Mouse (Mus musculus) kidney, embryonic 14.5 days (tissue): ENCODE data around the gene Pim2. TPM values are rescaled to one million over a fixed set of nuclear protein-coding genes. Genes with fewer than 3 reads are reported as not detected.

Source experiments
- ATAC-seq: fragments of 200-750 bp; cut with Nextera tagmentation; 2 replicates; pipeline ENCODE4 v1.8.0; 2017; ENCODE audit warnings: moderate number of reproducible peaks, mild to moderate bottlenecking, moderate TSS enrichment, moderate library complexity; ENCODE audit not compliant: low FRiP score, low TSS enrichment
- H3K27ac ChIP-seq: fragments of 300-500 bp; sonication (generic); 2 replicates; pipeline ENCODE4 v1.5.1; 2014; ENCODE audit warnings: low read depth, mild to moderate bottlenecking, low read length, moderate library complexity, mixed read lengths
- H3K27me3 ChIP-seq: fragments of 300-500 bp; sonication (generic); 2 replicates; pipeline ENCODE4 v1.6.1; 2014; ENCODE audit warnings: mild to moderate bottlenecking, low read length; ENCODE audit not compliant: control insufficient read depth, insufficient read depth
- H3K36me3 ChIP-seq: fragments of 300-500 bp; sonication (generic); 2 replicates; pipeline ENCODE4 v1.6.1; 2014; ENCODE audit warnings: low read length, mixed read lengths; ENCODE audit not compliant: control insufficient read depth, insufficient read depth
- H3K4me1 ChIP-seq: fragments of 300-500 bp; sonication (generic); 2 replicates; pipeline ENCODE4 v1.6.1; 2014; ENCODE audit warnings: low read length, mixed read lengths; ENCODE audit not compliant: control insufficient read depth, insufficient read depth
- H3K4me2 ChIP-seq: fragments of 300-500 bp; sonication (generic); replicated peaks from 2 replicates; pipeline ENCODE4 v1.6.1; 2014; ENCODE audit warnings: low read depth, mild to moderate bottlenecking, low read length
- H3K4me3 ChIP-seq: fragments of 300-500 bp; sonication (generic); 2 replicates; pipeline ENCODE4 v1.5.1; 2014; ENCODE audit warnings: mild to moderate bottlenecking, low read length
- H3K9ac ChIP-seq: fragments of 300-500 bp; sonication (generic); 2 replicates; pipeline ENCODE4 v1.6.1; 2014; ENCODE audit warnings: low read depth, mild to moderate bottlenecking, low read length, moderate library complexity
- H3K9me3 ChIP-seq: fragments of 300-500 bp; sonication (generic); 2 replicates; pipeline ENCODE4 v1.6.1; 2016; ENCODE audit warnings: low read length; ENCODE audit not compliant: control insufficient read depth
- WGBS: fragments of 180-500 bp; shearing (Covaris S2); extraction: QIAGEN DNeasy Blood & Tissue Kit; methylation state at CpG from one replicate; pipeline ENCODE4 v1.1.7; 2014; 5-methylcytosine and 5-hydroxymethylcytosine counted together
- polyA plus RNA-seq: library from polyadenylated mRNA; unstranded; fragments of >200 nt; fragmentation: Nextera tagmentation; extraction: Ambion mirVana; gene quantifications from 2 replicates; pipeline ENCODE4 v1.2.1, GENCODE M21; 2014

Pim2 gene
- polyA plus RNA-seq, 1 experiment from 2014 or later, result 8.1 TPM

DNA sequence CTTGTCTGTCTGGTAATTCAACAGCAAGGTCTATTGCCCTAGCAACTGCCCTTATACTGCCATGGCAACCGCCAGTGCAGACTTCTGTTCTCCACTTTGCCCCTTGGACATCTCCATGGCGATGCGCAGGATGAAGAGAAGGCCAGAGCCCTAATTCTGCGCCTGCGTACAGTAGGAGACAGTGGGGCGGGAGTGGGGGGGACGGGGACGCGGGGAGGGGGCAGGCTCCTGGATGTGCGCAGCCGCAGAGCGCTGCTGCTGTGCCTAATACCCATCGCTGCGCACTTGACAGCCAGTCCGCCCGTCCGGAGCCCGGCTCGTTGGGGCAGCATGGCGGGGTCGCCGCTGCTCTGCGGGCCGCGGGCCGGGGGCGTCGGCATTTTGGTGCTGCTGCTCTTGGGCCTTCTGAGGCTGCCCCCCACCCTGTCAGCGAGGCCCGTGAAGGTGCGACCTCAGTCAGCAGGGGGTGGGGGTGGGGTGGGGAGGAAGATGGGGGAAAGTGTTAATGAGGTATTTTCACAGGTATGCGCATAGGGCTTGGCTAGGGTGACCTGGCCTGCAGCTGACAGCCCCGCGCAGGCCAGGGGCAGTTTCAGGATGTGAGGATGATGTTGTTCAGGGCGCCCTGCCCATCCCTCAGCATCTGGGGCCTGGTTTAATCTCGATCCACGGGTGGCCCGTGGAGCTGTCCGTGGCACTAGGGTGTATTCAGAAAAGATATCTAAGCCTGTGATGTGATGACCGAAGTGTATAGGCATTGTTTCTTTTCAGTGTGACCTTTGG, 41.7 kb downstream of the Pim2 start, which contains the start of gene Pcsk1n:
Gene Pcsk1n, plus strand, starts transcription at position 222 of the 783 bp plus-strand sequence.
- Histone ChIP-seq H3K27me3 (peaks cover 35% of the 10 kb centered on the region), H3K4me2 (peak within 1 kb of the TSS; percentile 29), H3K9me3 (no peaks in the 10 kb centered on the region), H3K27ac (no peak within 1 kb of the TSS), H3K4me3 (peak within 1 kb of the TSS; percentile 17), H3K36me3 (no peaks in the 10 kb centered on the region), H3K4me1 (no peaks in the 10 kb centered on the region), H3K9ac (no peak within 1 kb of the TSS)
- WGBS, result 20% methylated on average over 40 of the region's 40 CpGs
- peak; percentile 62 for ATAC-seq

DNA sequence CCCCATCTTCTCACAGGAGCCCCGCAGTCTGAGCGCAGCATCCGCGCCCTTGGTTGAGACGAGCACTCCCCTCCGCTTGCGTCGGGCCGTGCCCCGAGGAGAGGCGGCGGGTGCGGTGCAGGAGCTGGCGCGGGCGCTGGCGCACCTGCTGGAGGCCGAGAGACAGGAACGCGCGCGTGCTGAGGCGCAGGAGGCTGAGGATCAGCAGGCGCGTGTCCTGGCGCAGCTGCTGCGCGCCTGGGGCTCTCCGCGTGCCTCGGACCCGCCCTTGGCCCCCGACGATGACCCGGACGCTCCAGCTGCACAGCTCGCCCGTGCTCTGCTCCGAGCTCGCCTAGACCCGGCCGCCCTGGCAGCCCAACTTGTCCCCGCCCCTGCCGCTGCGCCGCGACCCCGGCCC, 44.0 kb downstream of the Pim2 start:
- Histone ChIP-seq H3K27me3 (peaks cover 43% of the 10 kb centered on the region), H3K36me3 (no peaks in the 10 kb centered on the region), H3K9me3 (no peaks in the 10 kb centered on the region), H3K4me1 (no peaks in the 10 kb centered on the region), H3K27ac (no peak overlapping the region), H3K4me2 (peak overlapping the region; percentile 32), H3K4me3 (peak overlapping the region; percentile 21), H3K9ac (no peak overlapping the region; the same call in 1 of the 2 replicates)
- WGBS, result 30% methylated on average over 48 of the region's 48 CpGs
- 0 out of 2 replicates have a peak, but pooled peaks have one; percentile 33 for ATAC-seq

DNA sequence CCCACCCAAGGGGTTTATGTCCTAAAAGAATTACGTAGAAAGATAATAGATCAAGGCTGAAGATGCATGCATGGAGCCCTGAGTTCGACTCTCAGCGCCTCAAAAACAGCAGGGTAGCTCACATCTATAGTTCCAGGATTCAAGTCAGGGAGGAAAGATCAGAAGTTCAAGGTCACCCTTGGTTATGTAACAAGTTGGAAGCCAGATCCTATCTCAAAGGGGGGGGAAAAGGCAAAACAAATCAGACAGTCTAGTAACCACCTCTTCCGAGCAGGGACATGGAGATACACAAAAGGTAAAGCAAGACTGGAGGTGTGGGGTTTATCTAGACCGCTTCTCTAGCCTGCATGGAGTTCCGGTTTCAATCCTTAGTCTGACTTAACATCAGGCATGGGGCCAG, 48.2 kb downstream of the Pim2 start:
- Histone ChIP-seq H3K4me1 (no peaks in the 10 kb centered on the region), H3K27me3 (peaks cover 28% of the 10 kb centered on the region), H3K27ac (no peak overlapping the region), H3K9ac (no peak overlapping the region), H3K4me2 (no peak overlapping the region), H3K36me3 (peaks cover 3% of the 10 kb centered on the region; the same call in 1 of the 2 replicates), H3K9me3 (no peaks in the 10 kb centered on the region), H3K4me3 (no peak overlapping the region)
- WGBS, result 75% methylated on average over 6 of the region's 6 CpGs
- ATAC-seq, result no peak

DNA sequence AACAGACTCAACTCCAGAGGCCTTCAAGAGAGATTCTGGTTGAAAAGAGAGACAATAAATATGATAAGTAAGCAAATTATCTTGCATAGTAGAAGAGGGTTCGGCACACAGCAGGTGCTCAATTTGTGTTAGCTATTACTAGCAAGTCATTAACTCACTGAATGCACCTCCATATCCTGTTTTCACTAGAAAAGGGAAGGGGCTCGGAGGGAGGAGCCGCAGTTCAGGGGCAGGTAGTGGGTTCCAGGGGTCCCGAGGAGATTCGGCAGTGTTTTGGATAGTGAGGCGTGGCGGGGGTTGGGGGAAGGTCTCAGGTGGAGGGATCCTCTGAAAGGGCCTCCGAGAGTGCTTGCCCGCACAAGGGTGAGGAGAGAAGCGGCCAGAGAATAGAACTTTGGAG, 49.1 kb downstream of the Pim2 start:
- H3K27ac ChIP-seq, result no peak overlapping the region
- no peak for ATAC-seq
- H3K9me3 ChIP-seq, result no peaks in the 10 kb centered on the region
- H3K4me3 ChIP-seq, result no peak overlapping the region
- H3K4me2 ChIP-seq, result no peak overlapping the region
- no peaks in the 10 kb centered on the region for H3K4me1 ChIP-seq
- no peak overlapping the region for H3K9ac ChIP-seq
- H3K27me3 ChIP-seq, result peaks cover 21% of the 10 kb centered on the region
- H3K36me3 ChIP-seq, result peaks cover 5% of the 10 kb centered on the region; the same call in 1 of the 2 replicates
- WGBS, result 31% methylated on average over 10 of the region's 10 CpGs

DNA sequence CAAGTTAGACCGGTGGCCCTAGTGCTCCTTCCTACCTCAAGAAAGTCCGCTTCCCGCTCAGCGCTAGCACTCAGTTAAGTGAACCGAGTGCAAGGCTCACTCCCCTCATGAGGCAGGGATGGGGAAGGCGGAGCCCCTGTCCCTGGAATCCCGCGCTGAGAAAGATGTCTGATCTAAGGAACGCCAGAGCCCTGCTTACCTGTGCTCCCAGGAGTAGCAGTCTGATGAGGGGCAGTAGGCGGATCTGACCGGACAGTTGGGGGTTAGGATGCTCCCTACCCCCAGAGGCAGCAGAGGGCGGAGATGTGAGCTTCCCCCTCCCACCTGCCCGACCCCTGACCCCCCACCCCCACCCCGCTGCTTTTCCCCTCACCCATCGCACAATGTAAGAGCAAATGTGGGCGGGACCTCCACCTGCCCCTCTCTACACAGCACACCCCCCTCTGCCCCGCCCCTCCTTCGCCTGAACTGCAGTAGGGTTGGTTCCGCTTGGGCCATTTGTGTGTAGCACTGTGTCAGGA, 50.3 kb downstream of the Pim2 start, which contains the start of gene Eras:
Gene Eras, minus strand, starts transcription at position 338 of the 521 bp plus-strand sequence.
- no peak for ATAC-seq

More for the DNA sequence above, 50.3 kb downstream of the Pim2 start, which contains the start of gene Eras:
- whole genome bisulfite sequencing, result 26% methylated on average over 17 of the region's 19 CpGs
- Histone ChIP-seq H3K36me3 (peaks cover 5% of the 10 kb centered on the region; the same call in 1 of the 2 replicates), H3K9me3 (no peaks in the 10 kb centered on the region), H3K27me3 (peaks cover 11% of the 10 kb centered on the region; the same call in 1 of the 2 replicates), H3K4me2 (no peak within 1 kb of the TSS), H3K9ac (no peak within 1 kb of the TSS), H3K4me3 (no peak within 1 kb of the TSS), H3K27ac (no peak within 1 kb of the TSS), H3K4me1 (no peaks in the 10 kb centered on the region)

Other genes starting within 250 kb of the Pim2 start
- gene Syp, start 239.8 kb upstream of the Pim2 start, polyA plus RNA-seq, result 1.4 and 1.5 TPM in 2 replicates
- gene Prickle3, start 221.0 kb upstream of the Pim2 start, polyA plus RNA-seq, result 6.9 and 9.7 TPM in 2 replicates
- gene Plp2, start 206.9 kb upstream of the Pim2 start, polyA plus RNA-seq, result 188 and 190 TPM in 2 replicates
- gene Magix, start 197.0 kb upstream of the Pim2 start, polyA plus RNA-seq, result 0.28 and 0.29 TPM in 2 replicates
- 21.3 and 47.4 TPM in 2 replicates for gene Gpkow, start 181.1 kb upstream of the Pim2 start, polyA plus RNA-seq
- 26.0 and 34.0 TPM in 2 replicates for gene Wdr45, start 163.9 kb upstream of the Pim2 start, polyA plus RNA-seq
- 0.23 TPM in 1 of 2 replicates, not detected in the other for gene Gm45208, start 156.0 kb upstream of the Pim2 start, polyA plus RNA-seq
- 74.5 and 80.1 TPM in 2 replicates for gene Praf2, start 149.8 kb upstream of the Pim2 start, polyA plus RNA-seq
- gene Ccdc120, start 127.4 kb upstream of the Pim2 start, polyA plus RNA-seq, result 15.6 and 21.5 TPM in 2 replicates
- 19.7 and 25.6 TPM in 2 replicates for gene Tfe3, start 115.7 kb upstream of the Pim2 start, polyA plus RNA-seq
- gene Gripap1, start 88.5 kb upstream of the Pim2 start, polyA plus RNA-seq, result 34.5 and 35.8 TPM in 2 replicates
- 1.7 and 2.6 TPM in 2 replicates for gene Kcnd1, start 56.0 kb upstream of the Pim2 start, polyA plus RNA-seq
- gene Otud5, start 36.9 kb upstream of the Pim2 start, polyA plus RNA-seq, result 29.6 and 29.8 TPM in 2 replicates
- 12.6 and 14.1 TPM in 2 replicates for gene Slc35a2, start 5.8 kb downstream of the Pim2 start, polyA plus RNA-seq
- 102 and 113 TPM in 2 replicates for gene Pqbp1, start 21.0 kb downstream of the Pim2 start, polyA plus RNA-seq
- 173 and 218 TPM in 2 replicates for gene Timm17b, start 21.1 kb downstream of the Pim2 start, polyA plus RNA-seq
- gene Gm10491, start 29.6 kb downstream of the Pim2 start, polyA plus RNA-seq, result not detected in 2 replicates
- gene Gm10490, start 31.3 kb downstream of the Pim2 start, polyA plus RNA-seq, result not detected in 2 replicates
- gene Pcsk1n, start 41.6 kb downstream of the Pim2 start, polyA plus RNA-seq, result 0.09 and 0.14 TPM in 2 replicates
- gene Eras, start 50.3 kb downstream of the Pim2 start, polyA plus RNA-seq, result not detected in 2 replicates
- gene Hdac6, start 69.6 kb downstream of the Pim2 start, polyA plus RNA-seq, result 28.7 and 51.3 TPM in 2 replicates
- gene Gata1, start 99.8 kb downstream of the Pim2 start, polyA plus RNA-seq, result 0.49 and 0.53 TPM in 2 replicates
- gene Glod5, start 140.2 kb downstream of the Pim2 start, polyA plus RNA-seq, result not detected in 2 replicates
- gene Suv39h1, start 196.5 kb downstream of the Pim2 start, polyA plus RNA-seq, result 52.0 and 79.3 TPM in 2 replicates
- 0.27 and 0.51 TPM in 2 replicates for gene Was, start 212.2 kb downstream of the Pim2 start, polyA plus RNA-seq